Mouse (Mus musculus) ovary, adult 2 months (tissue): ENCODE results near the gene Klhl22. TPM values are rescaled to one million over a fixed set of nuclear protein-coding genes. Genes with fewer than 3 reads are reported as not detected.

ENCODE experiments used
- polyA plus RNA-seq: library from polyadenylated mRNA; depleted of rRNA; stranded (reverse); fragments of >200 nt; gene quantifications from 2 replicates; pipeline ENCODE4 v1.2.3, GENCODE M21; 2012; rRNA removed

Klhl22 gene
- polyA plus RNA-seq = 148 and 167 TPM in 2 replicates

GRCm38 (mm10) chr16:17759344-17759773 lies at the start of gene Klhl22:
TSS of gene Klhl22 (plus strand) at chr16:17759618.

GRCm38 (mm10) chr16:17732841-17733340 lies 26.5 kb upstream of the Klhl22 start, which contains the start of gene Med15:
TSS of gene Med15 (minus strand) at chr16:17732891.

GRCm38 (mm10) chr16:17796971-17797811 lies 37.8 kb downstream of the Klhl22 start, which contains the start of gene Scarf2:
TSS of gene Scarf2 (plus strand) at chr16:17797282.

GRCm38 (mm10) chr16:17832821-17833220 lies 73.4 kb downstream of the Klhl22 start, which contains the start of gene B830017H08Rik:
TSS of gene B830017H08Rik (plus strand) at chr16:17833121.

GRCm38 (mm10) chr16:17838051-17838450 lies 78.6 kb downstream of the Klhl22 start, which contains the start of gene Car15:
TSS of gene Car15 (minus strand) at chr16:17838364.

Other genes with a start within 250 kb of the Klhl22 start
- gene Thap7, start 228.5 kb upstream of the Klhl22 start, polyA plus RNA-seq = 145 and 160 TPM in 2 replicates
- gene Lrrc74b, start 198.4 kb upstream of the Klhl22 start, polyA plus RNA-seq = 12.1 and 12.8 TPM in 2 replicates
- 13.2 and 17.1 TPM in 2 replicates for gene P2rx6, start 197.7 kb upstream of the Klhl22 start, polyA plus RNA-seq
- 52.7 and 62.9 TPM in 2 replicates for gene Slc7a4, start 176.4 kb upstream of the Klhl22 start, polyA plus RNA-seq
- gene Smpd4, start 140.3 kb upstream of the Klhl22 start, polyA plus RNA-seq = 84.1 and 97.5 TPM in 2 replicates
- gene Ccdc74a, start 113.1 kb upstream of the Klhl22 start, polyA plus RNA-seq = 9.6 and 11.7 TPM in 2 replicates
- gene Med15, start 26.7 kb upstream of the Klhl22 start, polyA plus RNA-seq = 112 and 197 TPM in 2 replicates
- gene Scarf2, start 37.7 kb downstream of the Klhl22 start, polyA plus RNA-seq = 189 and 286 TPM in 2 replicates
- gene B830017H08Rik, start 73.5 kb downstream of the Klhl22 start, polyA plus RNA-seq = 1.6 and 2.9 TPM in 2 replicates
- gene Car15, start 78.7 kb downstream of the Klhl22 start, polyA plus RNA-seq = 7.8 and 10.4 TPM in 2 replicates
- 1.9 and 2.4 TPM in 2 replicates for gene Gm20518, start 132.1 kb downstream of the Klhl22 start, polyA plus RNA-seq
- 0.12 TPM in 1 of 2 replicates, not detected in the other for gene Tssk1, start 134.6 kb downstream of the Klhl22 start, polyA plus RNA-seq
- gene Dgcr2, start 138.9 kb downstream of the Klhl22 start, polyA plus RNA-seq = 236 and 311 TPM in 2 replicates
- gene Tssk2, start 139.0 kb downstream of the Klhl22 start, polyA plus RNA-seq = not detected in 2 replicates
- gene Ess2, start 151.7 kb downstream of the Klhl22 start, polyA plus RNA-seq = 26.4 and 34.9 TPM in 2 replicates
- 0.32 TPM in 1 of 2 replicates, not detected in the other for gene Gsc2, start 155.4 kb downstream of the Klhl22 start, polyA plus RNA-seq
- 223 and 245 TPM in 2 replicates for gene Slc25a1, start 168.6 kb downstream of the Klhl22 start, polyA plus RNA-seq
- not detected in 2 replicates for gene Vpreb2, start 220.8 kb downstream of the Klhl22 start, polyA plus RNA-seq